Mouse (Mus musculus) embryonic facial prominence, embryonic 14.5 days (tissue): Measurements from ENCODE around the gene Traf7. TPM values are rescaled to one million over a fixed set of nuclear protein-coding genes. Genes with fewer than 3 reads are reported as not detected.

Experiments used
- ATAC-seq: fragments of 200-750 bp; cut with Nextera tagmentation; 2 replicates; pipeline ENCODE4 v1.8.0; 2017; ENCODE audit warnings: low read depth, moderate number of reproducible peaks, moderate TSS enrichment
- DNase-seq: peaks from one replicate; pipeline ENCODE4 v3.0.0-alpha.2; 2015; ENCODE audit warnings: low spot score
- H3K27ac ChIP-seq: fragments of 300-500 bp; sonication (generic); replicated peaks from 2 replicates; pipeline ENCODE4 v1.5.1; 2014; ENCODE audit warnings: low read depth, mild to moderate bottlenecking, low read length, moderate library complexity
- H3K27me3 ChIP-seq: fragments of 300-500 bp; sonication (generic); replicated peaks from 2 replicates; pipeline ENCODE4 v1.6.1; 2014; ENCODE audit warnings: low read length; ENCODE audit not compliant: control insufficient read depth, insufficient read depth
- H3K36me3 ChIP-seq: fragments of 300-500 bp; sonication (generic); 2 replicates; pipeline ENCODE4 v1.6.1; 2014; ENCODE audit warnings: low read length, mixed read lengths; ENCODE audit not compliant: control insufficient read depth, insufficient read depth
- H3K4me1 ChIP-seq: fragments of 300-500 bp; sonication (generic); 2 replicates; pipeline ENCODE4 v1.6.1; 2014; ENCODE audit warnings: antibody characterized with exemption, low read length; ENCODE audit not compliant: control insufficient read depth, insufficient read depth
- H3K4me2 ChIP-seq: fragments of 300-500 bp; sonication (generic); 2 replicates; pipeline ENCODE4 v1.6.1; 2014; ENCODE audit warnings: low read depth, mild to moderate bottlenecking, low read length, moderate library complexity, mixed read lengths
- H3K4me3 ChIP-seq: fragments of 300-500 bp; sonication (generic); 2 replicates; pipeline ENCODE4 v1.5.1; 2014; ENCODE audit warnings: low read depth, mild to moderate bottlenecking, low read length
- H3K9ac ChIP-seq: fragments of 300-500 bp; sonication (generic); 2 replicates; pipeline ENCODE4 v1.6.1; 2014; ENCODE audit warnings: low read depth, mild to moderate bottlenecking, low read length, moderate library complexity, mixed read lengths
- H3K9me3 ChIP-seq: fragments of 300-500 bp; sonication (generic); 2 replicates; pipeline ENCODE4 v1.6.1; 2016; ENCODE audit warnings: low read length; ENCODE audit not compliant: control insufficient read depth
- WGBS: fragments of 180-500 bp; shearing (Covaris S2); extraction: QIAGEN DNeasy Blood & Tissue Kit; methylation state at CpG from one replicate; pipeline ENCODE4 v1.1.7; 2014; 5-methylcytosine and 5-hydroxymethylcytosine counted together
- polyA plus RNA-seq: library from polyadenylated mRNA; unstranded; fragments of >200 nt; fragmentation: Nextera tagmentation; extraction: Ambion mirVana; gene quantifications from 2 replicates; pipeline ENCODE4 v1.2.1, GENCODE M21; 2014

Traf7 gene
- polyA plus RNA-seq, 1 experiment from 2014 or later: 78.9 TPM

GRCm38 (mm10) chr17:24549618-24550415 lies 22.1 kb upstream of the Traf7 start, which contains the start of gene Pkd1:
TSS of gene Pkd1 (plus strand) at chr17:24549834.
- WGBS: 0% methylated on average over 10 of the region's 72 CpGs
- Histone ChIP-seq H3K9me3 (no peaks in the 10 kb centered on the region), H3K9ac (peak within 1 kb of the TSS; percentile 96), H3K27me3 (peaks cover 3% of the 10 kb centered on the region; the same call in 1 of the 2 replicates), H3K4me3 (peak within 1 kb of the TSS; percentile 94), H3K4me1 (peaks cover 21% of the 10 kb centered on the region), H3K4me2 (peak within 1 kb of the TSS; percentile 75), H3K27ac (peak within 1 kb of the TSS; percentile 95), H3K36me3 (no peaks in the 10 kb centered on the region)
- DNase-seq: peak; percentile 100
- peak; percentile 95 for ATAC-seq

GRCm38 (mm10) chr17:24548921-24549617 lies 21.3 kb upstream of the Traf7 start:
- H3K4me2 ChIP-seq: peak overlapping the region; percentile 71
- no peaks in the 10 kb centered on the region for H3K36me3 ChIP-seq
- peak; percentile 77 for DNase-seq
- peak overlapping the region; percentile 49 for H3K9ac ChIP-seq
- peak overlapping the region; percentile 94 for H3K4me3 ChIP-seq
- H3K4me1 ChIP-seq: peaks cover 21% of the 10 kb centered on the region
- H3K27me3 ChIP-seq: peaks cover 3% of the 10 kb centered on the region; the same call in 1 of the 2 replicates
- H3K9me3 ChIP-seq: no peaks in the 10 kb centered on the region
- H3K27ac ChIP-seq: peak overlapping the region; percentile 56
- ATAC-seq: no peak
- WGBS: 4% methylated on average over 23 of the region's 23 CpGs

GRCm38 (mm10) chr17:24548435-24548834 lies 20.7 kb upstream of the Traf7 start:
- H3K4me3 ChIP-seq: peak overlapping the region; percentile 94
- H3K27me3 ChIP-seq: peaks cover 3% of the 10 kb centered on the region; the same call in 1 of the 2 replicates
- 33% methylated on average over 9 of the region's 9 CpGs for WGBS
- peak overlapping the region; percentile 71 for H3K4me2 ChIP-seq
- H3K4me1 ChIP-seq: peaks cover 21% of the 10 kb centered on the region
- ATAC-seq: no peak
- H3K9me3 ChIP-seq: no peaks in the 10 kb centered on the region
- 0 out of 2 replicates have a peak overlapping the region, but pooled peaks have one; percentile 49 for H3K9ac ChIP-seq
- no peak overlapping the region for H3K27ac ChIP-seq
- H3K36me3 ChIP-seq: no peaks in the 10 kb centered on the region
- DNase-seq: no peak

- Histone ChIP-seq H3K4me3 (no peak overlapping the region), H3K4me1 (peaks cover 8% of the 10 kb centered on the region), H3K9me3 (no peaks in the 10 kb centered on the region), H3K27ac (no peak overlapping the region), H3K9ac (no peak overlapping the region), H3K27me3 (peaks cover 3% of the 10 kb centered on the region; the same call in 1 of the 2 replicates), H3K36me3 (no peaks in the 10 kb centered on the region), H3K4me2 (no peak overlapping the region)
- WGBS: 72% methylated on average over 3 of the region's 3 CpGs
- DNase-seq (no peak), ATAC-seq (no peak)
Observed at GRCm38 (mm10) chr17:24546234-24546633, 18.5 kb upstream of the Traf7 start.

- Histone ChIP-seq H3K4me3 (no peak overlapping the region), H3K9me3 (no peaks in the 10 kb centered on the region), H3K4me1 (peaks cover 3% of the 10 kb centered on the region; the same call in 1 of the 2 replicates), H3K36me3 (no peaks in the 10 kb centered on the region), H3K27ac (no peak overlapping the region), H3K4me2 (no peak overlapping the region), H3K9ac (0 out of 2 replicates have a peak overlapping the region, but pooled peaks have one; percentile 37), H3K27me3 (peaks cover 3% of the 10 kb centered on the region; the same call in 1 of the 2 replicates)
- ATAC-seq: no peak
- no peak for DNase-seq
- WGBS: 83% methylated on average over 2 of the region's 2 CpGs
Observed at GRCm38 (mm10) chr17:24545247-24545646, 17.5 kb upstream of the Traf7 start.

GRCm38 (mm10) chr17:24544613-24545012 lies 16.9 kb upstream of the Traf7 start:
- WGBS: 14% methylated on average over 12 of the region's 12 CpGs
- no peak for ATAC-seq
- Histone ChIP-seq H3K27ac (no peak overlapping the region), H3K27me3 (peaks cover 3% of the 10 kb centered on the region; the same call in 1 of the 2 replicates), H3K9ac (peak overlapping the region; percentile 37; the same call in 1 of the 2 replicates), H3K4me2 (peak overlapping the region; percentile 37), H3K4me1 (peaks cover 3% of the 10 kb centered on the region; the same call in 1 of the 2 replicates), H3K9me3 (no peaks in the 10 kb centered on the region), H3K4me3 (no peak overlapping the region), H3K36me3 (no peaks in the 10 kb centered on the region)
- no peak for DNase-seq

- ATAC-seq (peak; percentile 54), DNase-seq (peak; percentile 59)
- Histone ChIP-seq H3K36me3 (no peaks in the 10 kb centered on the region), H3K4me1 (no peaks in the 10 kb centered on the region), H3K4me2 (no peak overlapping the region), H3K9me3 (no peaks in the 10 kb centered on the region), H3K27me3 (no peaks in the 10 kb centered on the region), H3K9ac (no peak overlapping the region), H3K27ac (no peak overlapping the region), H3K4me3 (no peak overlapping the region)
- 7% methylated on average over 3 of the region's 3 CpGs for WGBS
Observed at GRCm38 (mm10) chr17:24540375-24540774, 12.6 kb upstream of the Traf7 start.

- Histone ChIP-seq H3K9ac (no peak overlapping the region), H3K4me3 (no peak overlapping the region), H3K4me2 (no peak overlapping the region), H3K4me1 (no peaks in the 10 kb centered on the region), H3K27me3 (no peaks in the 10 kb centered on the region), H3K27ac (no peak overlapping the region), H3K36me3 (no peaks in the 10 kb centered on the region), H3K9me3 (no peaks in the 10 kb centered on the region)
- ATAC-seq (no peak), DNase-seq (no peak)
- 66% methylated on average over 8 of the region's 8 CpGs for WGBS
Observed at GRCm38 (mm10) chr17:24538950-24539349, 11.2 kb upstream of the Traf7 start.
